Mouse (Mus musculus) lung, postnatal 36 days (tissue): ENCODE measurements at regions not wholly inside any gene's neighbourhood (a gene's known extent, or its start where the extent isn't known, plus 50 kb on each side); places are given as distances from the start of the nearest gene placed in this dataset.

Source experiments
- DNase-seq: peaks from one replicate; pipeline ENCODE4 v3.0.0; 2022; ENCODE audit warnings: mixed read lengths

DNA sequence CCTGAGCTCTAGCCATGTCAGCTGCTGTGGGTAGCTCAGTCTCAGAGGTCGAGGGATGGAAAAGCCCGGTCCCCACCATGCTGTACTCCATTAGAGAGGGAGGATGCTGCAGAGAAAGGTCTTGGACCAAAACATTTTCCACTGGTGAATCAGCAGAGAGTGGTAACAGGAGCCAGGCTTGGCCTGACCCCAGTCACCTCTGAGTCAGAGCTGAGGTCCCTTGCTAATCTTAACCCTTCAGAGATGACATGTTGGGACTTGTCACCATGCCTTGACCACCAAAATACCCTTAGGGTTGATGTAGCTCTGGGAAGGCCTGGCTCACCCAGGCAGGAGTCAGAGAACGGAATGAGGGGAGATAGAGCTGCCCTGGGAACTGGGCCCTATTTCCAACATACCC, 210.0 kb downstream of the Cyp26b1 start:
- DNase-seq, result no peak

DNA sequence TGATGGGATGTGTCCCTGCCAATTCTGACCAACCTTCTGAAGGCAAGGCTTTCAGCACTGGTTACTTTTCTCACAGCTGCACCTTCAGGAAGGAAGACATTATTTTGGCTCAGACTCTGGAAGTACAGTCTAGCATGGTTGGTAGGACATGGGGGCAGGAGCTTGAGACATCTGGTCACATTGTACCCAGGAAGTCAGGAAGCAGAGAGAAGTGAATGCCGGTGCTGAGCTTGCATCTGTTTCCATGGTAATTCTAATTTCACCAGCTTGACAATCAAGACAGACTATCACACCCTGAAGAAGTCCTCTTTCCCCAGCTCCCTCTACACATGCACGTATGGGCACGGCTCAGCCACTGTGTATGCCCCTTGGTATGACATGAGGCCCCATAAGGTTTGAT, 210.6 kb downstream of the Cyp26b1 start:
- no peak for DNase-seq

DNA sequence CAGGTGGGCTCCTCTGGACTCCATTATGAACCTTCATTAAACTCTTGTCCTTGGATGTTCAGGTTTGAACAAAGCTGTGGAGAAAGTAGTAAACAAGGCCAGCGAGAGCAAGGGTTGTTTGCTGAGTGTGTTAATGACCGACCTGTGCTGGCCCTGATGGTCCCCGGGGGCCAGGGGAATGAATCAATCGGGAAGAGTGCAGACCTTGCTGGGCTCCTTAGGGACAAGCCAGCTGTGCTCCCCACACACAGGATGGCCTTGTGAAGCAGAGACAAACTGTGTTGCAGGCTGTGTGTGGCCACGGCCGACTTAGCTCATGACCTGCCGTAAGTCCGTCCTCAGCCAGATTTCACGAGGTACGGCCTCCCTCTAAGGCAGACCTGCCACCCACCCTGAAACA, 212.1 kb downstream of the Cyp26b1 start:
- DNase-seq, result no peak

DNA sequence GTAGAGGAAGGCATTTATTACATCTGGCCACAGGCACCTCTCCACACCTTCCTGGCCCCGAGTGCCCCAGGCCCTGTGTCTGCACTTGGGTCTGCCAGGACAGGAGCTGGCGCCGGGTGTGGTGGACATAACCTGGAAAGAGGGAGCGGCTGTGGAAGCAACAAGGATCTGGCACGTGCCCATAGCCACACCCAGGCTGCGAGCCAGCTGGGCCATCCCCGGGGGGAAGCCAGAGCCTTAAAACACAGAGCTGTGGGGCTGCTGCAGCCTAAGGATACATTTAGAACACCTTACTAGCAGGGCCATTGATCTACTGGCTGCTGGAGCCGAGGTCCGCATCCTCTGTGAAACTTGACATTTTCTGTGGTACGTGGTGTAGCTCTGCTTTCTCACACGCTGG, 217.0 kb downstream of the Cyp26b1 start:
- no peak for DNase-seq

DNA sequence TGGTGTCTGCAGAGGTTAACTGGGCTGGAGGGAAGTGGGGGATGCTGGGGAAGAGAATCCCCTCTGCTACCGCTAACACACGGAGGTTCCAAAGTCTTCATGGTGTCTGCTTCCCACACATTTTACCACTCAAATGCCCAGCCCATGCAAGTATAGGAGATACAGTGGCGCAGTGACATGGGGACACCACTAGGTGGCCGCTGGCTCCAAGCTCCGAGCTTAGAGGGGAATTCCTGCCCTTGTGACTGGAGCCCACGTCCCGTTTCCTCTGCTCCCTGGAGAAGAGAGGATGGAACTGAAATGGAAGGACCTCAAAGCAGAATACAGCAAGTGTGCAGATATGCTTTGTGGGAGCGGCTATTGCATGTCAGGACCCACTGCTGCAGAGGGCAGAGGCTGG, 218.2 kb downstream of the Cyp26b1 start:
- DNase-seq, result peak; percentile 58

DNA sequence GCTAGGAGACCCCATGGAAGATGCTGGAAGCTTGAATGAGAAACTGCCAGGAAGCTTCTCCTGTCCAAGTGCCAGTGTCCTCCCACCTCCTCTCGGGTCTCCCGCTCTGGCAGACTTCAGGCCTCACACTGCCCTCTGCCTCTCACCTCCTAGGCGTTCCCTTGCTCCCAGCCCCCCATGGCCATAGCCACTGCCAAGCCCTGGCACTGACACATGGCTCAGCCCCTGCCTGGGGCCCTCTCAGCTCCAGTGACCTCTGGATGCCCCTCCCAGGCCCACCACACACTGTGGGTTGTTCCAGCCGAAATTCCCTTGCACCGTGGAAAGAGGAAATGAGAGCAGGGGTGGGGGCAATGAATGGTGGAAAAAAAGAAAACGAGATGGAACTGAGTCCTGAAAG, 227.3 kb downstream of the Cyp26b1 start:
- no peak for DNase-seq

DNA sequence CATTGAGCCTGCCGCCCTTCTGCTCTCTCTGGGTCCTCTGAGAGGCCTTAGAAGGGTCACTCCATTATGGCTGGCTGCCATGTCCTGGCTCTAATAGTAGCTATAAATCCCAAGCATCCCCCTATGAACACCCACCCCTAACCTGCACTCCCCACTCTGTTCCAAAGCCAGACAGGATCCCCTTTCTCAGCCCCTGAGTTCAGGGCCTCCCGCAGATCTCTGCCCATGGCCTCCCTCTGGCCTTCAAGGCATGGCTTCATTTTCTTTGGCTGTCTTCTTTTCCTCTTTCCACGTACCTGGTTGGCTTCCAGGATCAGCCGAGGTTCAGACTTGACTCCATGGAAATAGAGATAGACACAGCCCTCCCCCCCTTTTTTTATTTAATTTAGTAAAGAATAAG, 227.8 kb downstream of the Cyp26b1 start:
- DNase-seq, result no peak

DNA sequence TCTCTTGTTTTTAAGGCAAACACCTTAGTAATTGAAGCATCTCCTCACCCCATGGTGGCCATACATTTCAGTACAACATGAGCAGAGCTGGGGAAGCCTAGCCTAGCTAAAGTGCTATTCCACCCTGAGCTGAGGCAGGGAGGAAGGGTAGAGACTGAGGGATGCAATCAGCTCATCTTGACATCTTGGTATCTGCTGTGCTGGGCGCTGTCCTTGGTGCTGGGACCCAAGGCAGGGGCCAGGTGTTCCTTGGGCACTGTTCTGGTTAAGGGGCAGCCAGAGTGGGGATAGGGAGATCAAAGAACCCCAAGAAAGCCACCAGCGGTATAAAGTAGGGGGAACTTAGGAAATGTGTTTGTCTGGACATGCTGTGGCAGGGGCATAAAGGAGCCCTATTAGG, 228.7 kb downstream of the Cyp26b1 start:
- no peak for DNase-seq

DNA sequence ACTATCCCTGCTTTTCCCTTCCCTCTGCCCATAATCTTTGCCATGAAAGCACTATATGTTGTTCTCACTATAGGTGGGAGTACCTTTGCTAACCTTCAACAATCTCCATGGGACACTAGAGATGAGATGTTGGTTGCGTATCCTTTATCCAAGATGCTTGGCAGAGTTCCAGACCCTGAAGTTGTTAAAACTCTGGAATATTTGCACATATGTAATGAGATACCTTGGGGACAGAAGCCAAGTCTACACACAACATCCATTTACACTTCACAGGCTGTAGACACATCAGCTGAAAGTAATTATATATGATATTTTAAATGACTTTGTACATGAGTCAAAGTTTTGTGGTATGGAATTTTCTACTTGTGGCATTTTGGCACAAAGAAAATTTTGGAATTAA, 231.4 kb downstream of the Cyp26b1 start:
- DNase-seq, result no peak

DNA sequence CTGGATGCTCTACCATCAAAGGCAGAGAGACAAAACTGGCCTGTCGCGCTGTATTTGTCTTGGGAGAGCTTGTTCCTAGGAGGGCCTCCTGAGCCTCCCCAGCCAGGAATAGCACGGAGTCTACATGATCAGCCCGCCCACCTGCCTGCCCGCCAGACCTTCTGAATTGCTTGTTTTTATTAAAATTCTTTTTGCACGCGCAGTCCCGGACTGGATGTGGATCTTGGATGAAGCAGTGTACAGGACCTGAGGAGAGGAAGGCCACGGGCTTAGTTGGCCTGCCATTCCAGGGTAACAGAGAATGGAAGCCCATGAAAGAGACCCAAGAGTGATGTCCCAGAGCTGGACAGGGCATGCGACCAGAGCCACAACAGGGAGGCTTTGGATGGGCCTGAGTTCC, 235.8 kb downstream of the Cyp26b1 start:
- no peak for DNase-seq

DNA sequence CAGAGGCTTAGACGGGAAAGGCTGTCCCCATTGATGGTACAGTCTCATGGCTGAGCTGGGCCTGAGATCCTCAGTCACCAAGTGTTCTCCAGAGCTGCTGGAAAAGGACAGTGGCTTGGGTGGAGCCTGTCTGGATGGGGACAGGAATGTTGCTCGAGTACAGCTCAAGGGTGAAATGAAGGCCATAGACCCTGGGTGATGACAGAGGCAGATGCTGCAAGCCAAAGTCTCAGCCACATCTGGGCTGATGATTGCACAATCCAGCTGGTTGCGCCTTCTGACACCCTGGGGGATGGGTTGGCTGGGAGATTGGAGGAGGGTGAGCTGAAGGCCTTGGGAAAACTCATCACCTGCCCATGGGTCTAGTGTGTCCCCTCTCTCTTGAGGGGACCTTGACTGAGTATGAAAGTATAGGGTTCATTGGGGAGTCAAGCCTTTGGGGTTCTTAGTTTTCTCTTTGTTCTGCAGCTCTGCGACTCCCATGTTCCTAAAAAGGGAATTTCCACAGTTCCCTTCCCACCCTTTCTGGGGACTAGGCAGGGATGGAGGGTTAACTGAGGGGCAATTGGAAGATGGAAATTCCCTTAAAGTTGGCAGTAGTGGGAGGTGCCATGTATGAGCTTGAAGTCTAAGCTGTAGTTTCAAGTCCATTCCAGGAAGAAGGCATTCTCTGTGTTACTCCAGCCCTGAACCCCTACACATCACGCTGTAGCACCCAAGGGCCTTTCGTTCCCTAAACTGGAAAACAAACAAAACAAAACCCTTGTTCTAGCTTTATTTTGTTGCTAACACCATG, 240.1 kb downstream of the Cyp26b1 start:
- peak; percentile 44 for DNase-seq

DNA sequence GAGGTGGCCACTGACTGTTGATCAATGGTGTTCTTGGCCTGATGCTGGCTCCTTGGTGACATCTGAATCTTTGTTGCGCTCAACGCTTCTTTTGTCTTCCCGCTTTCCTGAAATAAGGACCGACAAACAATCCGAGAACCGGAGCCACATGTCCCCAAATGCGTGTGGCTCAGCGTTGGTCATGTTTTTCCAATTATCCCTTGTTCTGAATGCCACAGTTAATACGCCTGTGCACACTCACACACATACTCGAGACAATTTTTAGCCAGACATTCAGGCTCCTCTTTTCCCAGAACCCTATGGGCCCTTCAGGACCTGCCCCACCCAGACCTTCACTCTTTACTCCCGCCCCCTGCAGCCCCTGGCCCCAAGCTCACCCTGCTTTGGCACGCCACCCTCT, 248.8 kb downstream of the Cyp26b1 start:
- no peak for DNase-seq

DNA sequence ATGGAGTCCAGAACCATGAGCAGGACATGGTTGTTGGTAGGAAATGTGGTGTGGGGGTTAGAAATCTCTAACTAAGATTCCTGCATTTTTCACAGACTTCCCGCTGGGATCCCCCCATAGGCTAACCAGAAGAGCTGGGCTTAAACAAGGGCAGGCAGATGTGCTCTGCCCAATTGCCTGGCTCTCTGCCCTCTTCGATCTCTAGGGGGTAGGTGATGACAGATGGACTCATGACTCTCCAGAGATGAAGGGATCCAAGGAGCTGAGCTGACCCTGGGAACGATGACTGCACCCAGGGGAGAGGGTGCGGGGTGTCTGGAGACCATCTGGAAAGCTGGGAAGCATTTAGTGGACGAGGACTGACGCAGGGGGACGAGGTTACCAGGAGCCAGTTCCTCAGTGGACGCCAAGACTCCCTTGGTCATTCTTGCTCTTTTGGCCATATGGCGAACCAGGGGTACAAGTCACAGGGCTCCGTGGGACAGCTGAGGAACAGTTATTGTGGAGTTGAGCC, 260.0 kb downstream of the Cyp26b1 start:
- DNase-seq, result no peak

DNA sequence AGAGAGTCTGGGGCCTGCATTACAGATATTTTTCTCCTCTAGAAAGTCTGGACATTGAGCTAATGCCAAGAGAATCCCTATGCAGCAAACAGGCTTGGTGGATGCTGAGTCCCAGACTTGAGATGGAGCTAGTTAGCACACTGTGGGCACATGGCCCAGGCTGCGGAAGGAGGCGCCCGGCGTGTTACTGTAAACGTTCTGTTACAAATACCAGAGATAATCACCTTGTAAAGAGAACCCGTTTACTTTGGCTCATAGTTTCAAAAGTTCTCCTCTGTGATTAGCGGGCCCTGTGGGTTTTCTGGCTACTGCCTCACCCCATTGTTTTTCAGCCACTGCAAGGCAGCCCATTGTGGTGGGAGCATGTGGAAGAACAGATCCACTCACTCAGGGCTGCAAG, 264.6 kb downstream of the Cyp26b1 start:
- DNase-seq, result peak; percentile 37

DNA sequence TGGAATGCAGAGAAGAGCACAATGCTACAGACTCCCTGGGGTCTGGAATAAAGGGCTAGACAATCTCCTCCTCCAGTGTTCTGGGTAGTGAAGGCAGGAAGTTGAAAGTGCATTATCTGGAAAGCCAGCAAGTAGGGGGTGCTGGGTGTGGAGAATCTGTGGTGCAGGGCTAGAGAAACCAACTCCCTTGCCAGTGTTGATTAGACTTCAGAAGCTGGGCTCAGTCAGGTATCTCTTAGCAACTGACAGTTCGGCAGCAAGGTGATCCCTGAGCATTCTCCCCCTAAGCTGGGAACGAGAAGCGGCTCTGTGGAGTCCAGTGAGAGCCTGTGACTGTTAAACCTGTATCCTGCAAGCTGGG, 265.7 kb downstream of the Cyp26b1 start:
- no peak for DNase-seq

DNA sequence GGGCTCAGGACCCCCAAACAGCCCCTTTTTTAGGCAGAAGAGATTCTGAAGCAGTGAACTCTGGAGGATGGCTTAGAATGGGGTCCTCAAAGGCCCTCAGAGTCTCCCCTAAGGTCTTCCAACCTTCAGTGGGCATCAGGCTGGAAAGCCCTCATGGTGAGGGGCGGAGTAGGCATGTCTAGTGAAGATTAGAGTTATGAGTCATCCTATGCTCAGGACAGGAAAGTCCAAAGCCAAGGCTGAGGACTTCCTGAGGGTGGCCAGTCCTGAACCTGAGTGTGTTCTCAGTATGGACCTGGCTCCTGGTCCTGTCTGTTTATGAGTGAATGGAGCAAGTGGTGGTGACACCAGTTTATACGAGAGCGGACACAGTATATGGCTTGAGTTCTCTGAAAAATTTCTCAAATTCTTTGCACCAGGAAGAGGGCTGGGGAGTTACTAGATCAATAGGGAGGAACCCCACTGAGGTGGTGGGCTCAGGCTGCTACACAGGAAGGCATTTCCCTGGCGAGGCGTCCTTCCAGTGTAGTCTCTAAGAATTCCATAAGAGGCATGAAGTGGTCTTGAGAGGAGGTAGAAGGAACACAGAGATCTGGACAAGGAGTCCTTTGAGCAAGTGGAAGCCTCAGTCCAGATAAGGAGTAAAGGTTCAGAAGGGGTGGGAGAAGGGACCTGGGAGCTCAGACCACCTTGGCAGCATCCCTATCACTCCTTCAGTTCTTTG, 266.2 kb downstream of the Cyp26b1 start:
- DNase-seq, result peak; percentile 67

DNA sequence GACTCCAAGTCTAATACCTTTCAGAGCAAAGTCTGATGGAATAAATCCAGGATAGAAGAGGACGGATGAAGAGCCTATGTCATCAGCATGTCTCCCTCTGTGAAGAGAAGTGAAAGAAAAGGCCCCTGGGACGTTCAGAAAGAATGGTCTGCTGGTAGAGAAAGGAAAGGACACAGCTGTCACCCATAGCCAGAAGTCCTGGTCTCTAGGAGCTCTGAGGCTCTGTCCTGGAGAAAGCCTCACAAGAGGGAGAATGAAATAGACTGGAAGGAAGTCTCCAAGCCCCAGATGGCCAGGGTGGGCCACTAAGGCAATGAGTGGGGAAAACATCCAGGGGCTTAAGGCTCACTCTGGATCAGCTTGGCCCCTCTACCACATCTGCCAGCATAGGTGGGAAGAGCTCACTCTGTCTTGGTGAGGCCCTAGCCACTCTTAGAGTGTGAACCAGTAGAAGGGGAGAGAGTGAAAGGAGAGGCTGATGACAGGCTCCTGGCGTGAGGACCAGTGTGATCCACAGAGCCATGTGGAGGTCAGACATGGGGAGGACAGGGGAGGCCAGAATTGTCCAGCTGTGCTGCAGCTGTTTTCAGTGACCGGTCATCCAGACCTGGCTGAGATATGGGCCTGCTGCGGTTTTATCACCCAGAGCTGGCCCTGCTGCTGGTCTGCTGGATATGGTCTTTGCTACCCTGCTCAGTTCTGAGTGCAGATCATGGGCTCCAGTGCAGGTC, 268.2 kb downstream of the Cyp26b1 start:
- DNase-seq, result peak; percentile 67

DNA sequence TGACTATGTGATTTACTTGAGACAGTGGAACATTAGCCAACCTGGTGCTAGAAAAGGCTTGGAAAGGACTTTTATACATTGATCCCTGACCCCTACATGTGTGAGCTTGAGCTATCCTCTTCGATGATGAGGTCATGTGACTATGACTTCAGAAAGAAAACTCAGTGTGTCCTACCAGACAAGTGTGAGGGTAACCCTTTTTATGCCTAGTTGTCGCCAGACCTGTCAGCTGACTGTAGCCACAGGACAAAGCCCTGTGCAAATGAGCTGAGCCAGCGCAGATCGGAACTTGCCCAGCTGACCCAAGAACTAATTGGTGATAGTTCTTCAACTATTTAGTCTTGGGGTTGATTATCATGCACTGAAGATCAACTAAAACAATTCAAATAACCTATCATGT, 269.5 kb downstream of the Cyp26b1 start:
- no peak for DNase-seq

DNA sequence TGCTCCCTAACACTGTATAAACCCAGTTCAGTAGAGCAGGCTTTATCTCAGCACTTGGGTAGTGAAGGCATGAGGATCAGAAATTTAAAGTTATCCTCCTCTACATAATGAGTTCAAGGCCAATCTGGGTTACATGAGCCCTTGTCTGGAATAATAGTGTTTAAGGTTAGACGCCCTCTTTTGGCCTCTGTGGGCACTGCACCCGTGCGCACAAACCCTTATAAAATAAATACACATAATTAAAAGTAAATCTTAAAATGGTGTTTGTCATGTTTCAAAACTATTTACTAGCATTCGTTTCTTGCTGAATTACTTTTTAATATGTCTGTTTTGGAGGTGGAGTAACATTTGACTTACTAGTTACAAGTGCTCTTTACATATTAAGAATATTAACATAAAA, 271.2 kb downstream of the Cyp26b1 start:
- DNase-seq, result no peak

DNA sequence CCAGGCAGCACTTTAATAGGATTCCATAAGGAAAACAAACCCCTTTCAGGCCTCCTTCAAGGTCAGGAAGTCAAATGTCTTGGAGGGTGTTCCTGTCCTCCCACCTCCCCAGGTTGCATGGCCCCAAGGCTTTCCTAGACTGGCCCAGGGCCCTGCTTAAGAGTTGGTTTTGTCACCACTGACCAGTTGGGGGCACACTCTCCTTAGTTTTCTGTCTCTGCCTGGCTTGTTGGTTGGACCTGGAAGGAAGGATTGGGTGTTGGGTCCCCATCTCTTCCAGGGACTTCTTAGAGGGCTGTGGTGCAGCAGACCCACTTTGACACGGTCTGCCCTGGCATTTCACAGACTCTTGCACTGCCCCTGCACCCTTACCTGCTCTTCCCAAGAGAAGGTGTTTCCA, 273.1 kb downstream of the Cyp26b1 start:
- peak; percentile 60 for DNase-seq

DNA sequence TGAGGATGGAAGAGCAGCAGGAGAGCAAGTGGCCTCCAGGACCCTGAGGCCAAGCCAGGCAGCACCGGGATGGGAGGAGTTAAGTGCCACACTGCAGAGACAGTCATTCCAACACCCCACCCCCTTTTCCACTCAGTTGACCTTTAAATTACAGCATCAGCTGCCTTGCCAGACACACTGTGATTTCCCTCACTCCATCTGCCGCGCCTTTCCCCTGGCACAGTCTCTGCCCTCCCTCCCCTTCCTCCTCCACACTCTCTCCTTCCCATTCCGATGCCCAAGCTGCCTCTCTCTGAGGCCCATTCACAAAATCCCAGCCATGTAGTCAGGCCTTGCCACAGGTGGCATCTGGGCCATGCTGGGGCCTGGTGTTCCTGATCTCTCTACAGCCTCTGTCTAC, 274.9 kb downstream of the Cyp26b1 start:
- no peak for DNase-seq

DNA sequence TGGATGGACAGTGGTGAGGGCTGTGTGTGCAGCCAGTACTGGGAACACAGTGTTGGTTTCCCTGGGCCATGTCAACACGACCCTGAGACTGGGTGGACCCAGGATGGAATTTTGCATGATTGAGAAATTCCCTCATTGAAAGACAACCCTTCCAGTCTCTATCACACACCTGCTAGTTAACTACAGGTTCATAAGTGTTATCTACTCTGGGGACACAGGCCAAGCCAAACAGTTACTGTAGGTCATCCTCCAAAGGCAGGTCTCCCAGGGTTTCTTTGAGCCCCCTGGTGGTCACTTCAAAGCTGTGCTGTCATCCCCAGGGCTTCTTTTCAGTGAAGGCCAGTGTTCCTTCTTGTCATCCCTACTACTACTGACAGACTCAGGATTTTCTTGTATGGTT, 276.7 kb downstream of the Cyp26b1 start:
- DNase-seq, result peak; percentile 51

DNA sequence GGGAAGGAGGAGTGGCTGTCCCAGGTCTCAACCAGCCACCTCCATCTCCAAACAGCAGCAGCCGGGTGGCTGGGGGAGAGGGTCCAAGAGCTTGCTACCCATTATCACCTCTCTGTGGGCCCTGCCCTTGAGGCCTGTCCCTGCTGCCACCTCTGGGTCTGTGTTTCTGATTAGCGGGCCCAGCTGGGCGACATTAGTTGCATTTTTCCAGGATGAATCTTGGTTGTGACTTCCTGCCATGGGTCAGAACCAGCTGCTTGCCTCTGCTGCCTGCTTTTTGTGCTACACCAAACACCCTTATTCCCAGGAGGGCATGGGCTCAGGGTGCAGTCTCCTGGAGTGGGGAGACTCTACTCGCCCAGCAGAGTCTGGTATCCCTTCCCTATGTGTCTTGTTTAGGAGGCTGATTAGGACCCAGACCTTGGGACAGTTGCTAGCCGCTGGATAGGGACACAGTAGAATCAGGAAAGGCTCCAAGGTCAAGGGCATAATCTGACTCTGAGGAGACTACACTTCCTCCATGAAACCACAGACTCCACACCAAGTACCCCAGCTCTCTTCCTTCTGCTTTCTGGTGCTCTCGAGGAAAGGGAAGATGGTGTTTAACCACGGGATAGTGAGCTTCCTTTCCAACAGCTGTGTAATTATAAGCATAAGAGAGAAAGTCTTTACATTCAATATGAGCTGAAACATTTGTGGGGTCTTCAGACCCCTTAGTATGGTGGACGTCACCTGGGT, 278.4 kb downstream of the Cyp26b1 start:
- no peak for DNase-seq
